Mouse (Mus musculus): ENCODE measurements around the gene Hbb-y. TPM values are rescaled to one million over a fixed set of nuclear protein-coding genes. Genes with fewer than 3 reads are reported as not detected.
"Not testable (repeated sequence)": the region's sequence is repeated elsewhere in the genome, so short reads cannot be mapped to it uniquely, and the experiment has no call there.

Gene Hbb-y
- polyA plus RNA-seq, 1 experiment from 2014 or later = 727 TPM

GRCm38 (mm10) chr7:103860855-103861254 is 7.8 kb upstream of the Hbb-y start:
- no peaks in the 10 kb centered on the region for H3K36me3 ChIP-seq (ENCODE audit: control insufficient read depth, insufficient read depth, low read length)
- ATAC-seq (replicated peaks; ENCODE audit: low FRiP score, low TSS enrichment, low read depth) (peak; percentile 68; the same call in 1 of the 2 replicates), DNase-seq (ENCODE audit: low spot score) (no peak)
- no peaks in the 10 kb centered on the region for H3K27me3 ChIP-seq (replicated peaks; ENCODE audit: control insufficient read depth, insufficient read depth, low read length)
- no peaks in the 10 kb centered on the region for H3K4me1 ChIP-seq (replicated peaks; ENCODE audit: control insufficient read depth, insufficient read depth, low read length)
- H3K4me2 ChIP-seq (ENCODE audit: low read length) = no peak overlapping the region
- 50% methylated on average over 1 of the region's 1 CpGs for WGBS
- H3K4me3 ChIP-seq (ENCODE audit: low read depth, low read length) = no peak overlapping the region
- H3K27ac ChIP-seq (ENCODE audit: low read depth) = no peak overlapping the region
- no peak overlapping the region for H3K9ac ChIP-seq (ENCODE audit: low read length)
- H3K9me3 ChIP-seq (ENCODE audit: control insufficient read depth, low read length) = no peaks in the 10 kb centered on the region

DNA sequence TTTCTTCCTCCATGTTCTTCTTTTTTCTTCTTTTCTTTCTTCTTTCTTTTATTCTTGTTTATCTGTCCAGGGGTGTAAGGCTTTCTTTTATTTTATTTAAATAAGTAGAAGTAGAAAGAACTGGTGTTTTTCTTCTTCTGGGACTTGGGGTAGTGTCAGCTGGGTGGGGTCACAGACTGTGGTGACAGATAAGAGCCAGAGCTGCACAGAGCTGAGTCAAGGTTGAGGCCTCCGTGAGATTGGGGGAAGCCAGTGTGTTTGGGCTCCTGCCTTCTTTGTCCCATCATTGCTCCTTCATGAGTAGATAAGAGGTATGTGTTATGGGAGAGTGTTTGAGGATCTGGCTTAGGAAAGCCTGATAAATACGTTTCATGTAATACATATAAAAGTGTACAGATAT is 6.1 kb upstream of the Hbb-y start:
- WGBS = 58% methylated on average over 2 of the region's 2 CpGs
- H3K9ac ChIP-seq (ENCODE audit: low read length) = no peak overlapping the region
- H3K4me1 ChIP-seq (replicated peaks; ENCODE audit: control insufficient read depth, insufficient read depth, low read length) = no peaks in the 10 kb centered on the region
- no peak for DNase-seq (ENCODE audit: low spot score)
- H3K27ac ChIP-seq (ENCODE audit: low read depth) = no peak overlapping the region
- no peak overlapping the region for H3K4me3 ChIP-seq (ENCODE audit: low read depth, low read length)
- no peak overlapping the region for H3K4me2 ChIP-seq (ENCODE audit: low read length)
- H3K9me3 ChIP-seq (ENCODE audit: control insufficient read depth, low read length) = no peaks in the 10 kb centered on the region
- no peaks in the 10 kb centered on the region for H3K27me3 ChIP-seq (replicated peaks; ENCODE audit: control insufficient read depth, insufficient read depth, low read length)
- no peak for ATAC-seq (replicated peaks; ENCODE audit: low FRiP score, low TSS enrichment, low read depth)
- no peaks in the 10 kb centered on the region for H3K36me3 ChIP-seq (ENCODE audit: control insufficient read depth, insufficient read depth, low read length)

GRCm38 (mm10) chr7:103854669-103855068 is 1.7 kb upstream of the Hbb-y start:
- Histone ChIP-seq H3K4me1 (replicated peaks; ENCODE audit: control insufficient read depth, insufficient read depth, low read length) (no peaks in the 10 kb centered on the region), H3K4me3 (ENCODE audit: low read depth, low read length) (no peak overlapping the region), H3K36me3 (ENCODE audit: control insufficient read depth, insufficient read depth, low read length) (no peaks in the 10 kb centered on the region), H3K9me3 (ENCODE audit: control insufficient read depth, low read length) (no peaks in the 10 kb centered on the region), H3K27ac (ENCODE audit: low read depth) (no peak overlapping the region), H3K9ac (ENCODE audit: low read length) (no peak overlapping the region), H3K27me3 (replicated peaks; ENCODE audit: control insufficient read depth, insufficient read depth, low read length) (no peaks in the 10 kb centered on the region), H3K4me2 (ENCODE audit: low read length) (no peak overlapping the region)
- DNase-seq (ENCODE audit: low spot score) (no peak), ATAC-seq (replicated peaks; ENCODE audit: low FRiP score, low TSS enrichment, low read depth) (no peak)
- WGBS = 78% methylated on average over 1 of the region's 1 CpGs

GRCm38 (mm10) chr7:103844525-103845325 is 8.3 kb downstream of the Hbb-y start:
- Histone ChIP-seq H3K4me3 (ENCODE audit: low read depth, low read length) (no peak overlapping the region), H3K36me3 (ENCODE audit: control insufficient read depth, insufficient read depth, low read length) (no peaks in the 10 kb centered on the region), H3K27ac (ENCODE audit: low read depth) (no peak overlapping the region), H3K27me3 (replicated peaks; ENCODE audit: control insufficient read depth, insufficient read depth, low read length) (no peaks in the 10 kb centered on the region), H3K4me1 (replicated peaks; ENCODE audit: control insufficient read depth, insufficient read depth, low read length) (no peaks in the 10 kb centered on the region), H3K9ac (ENCODE audit: low read length) (no peak overlapping the region), H3K4me2 (ENCODE audit: low read length) (no peak overlapping the region), H3K9me3 (ENCODE audit: control insufficient read depth, low read length) (no peaks in the 10 kb centered on the region)
- WGBS = 56% methylated on average over 2 of the region's 2 CpGs
- ATAC-seq (replicated peaks; ENCODE audit: low FRiP score, low TSS enrichment, low read depth) (no peak), DNase-seq (ENCODE audit: low spot score) (no peak)

- ATAC-seq (replicated peaks; ENCODE audit: low FRiP score, low TSS enrichment, low read depth) (no peak), DNase-seq (ENCODE audit: low spot score) (no peak)
- Histone ChIP-seq H3K4me3 (ENCODE audit: low read depth, low read length) (no peak within 1 kb of the TSS), H3K9ac (ENCODE audit: low read length) (no peak within 1 kb of the TSS), H3K36me3 (ENCODE audit: control insufficient read depth, insufficient read depth, low read length) (no peaks in the 10 kb centered on the region), H3K4me1 (replicated peaks; ENCODE audit: control insufficient read depth, insufficient read depth, low read length) (no peaks in the 10 kb centered on the region), H3K9me3 (ENCODE audit: control insufficient read depth, low read length) (no peaks in the 10 kb centered on the region), H3K27me3 (replicated peaks; ENCODE audit: control insufficient read depth, insufficient read depth, low read length) (no peaks in the 10 kb centered on the region), H3K27ac (ENCODE audit: low read depth) (no peak within 1 kb of the TSS), H3K4me2 (ENCODE audit: low read length) (no peak within 1 kb of the TSS)
- 69% methylated on average over 2 of the region's 2 CpGs for WGBS
Measured at GRCm38 (mm10) chr7:103843034-103843433, 10.0 kb downstream of the Hbb-y start, which contains the start of gene Hbb-bh1. TSS of gene Hbb-bh1 (minus strand) at chr7:103843164.

GRCm38 (mm10) chr7:103840268-103840667 is 12.7 kb downstream of the Hbb-y start, which contains the start of gene Hbb-bh2:
TSS of gene Hbb-bh2 (minus strand) at chr7:103840520.
- no peaks in the 10 kb centered on the region for H3K36me3 ChIP-seq (ENCODE audit: control insufficient read depth, insufficient read depth, low read length)
- H3K9me3 ChIP-seq (ENCODE audit: control insufficient read depth, low read length) = no peaks in the 10 kb centered on the region
- no peak within 1 kb of the TSS for H3K27ac ChIP-seq (ENCODE audit: low read depth)
- DNase-seq (ENCODE audit: low spot score) (no peak), ATAC-seq (replicated peaks; ENCODE audit: low FRiP score, low TSS enrichment, low read depth) (no peak)
- WGBS = 70% methylated on average over 3 of the region's 3 CpGs
- no peaks in the 10 kb centered on the region for H3K4me1 ChIP-seq (replicated peaks; ENCODE audit: control insufficient read depth, insufficient read depth, low read length)
- H3K9ac ChIP-seq (ENCODE audit: low read length) = no peak within 1 kb of the TSS
- no peak within 1 kb of the TSS for H3K4me3 ChIP-seq (ENCODE audit: low read depth, low read length)
- H3K27me3 ChIP-seq (replicated peaks; ENCODE audit: control insufficient read depth, insufficient read depth, low read length) = no peaks in the 10 kb centered on the region
- no peak within 1 kb of the TSS for H3K4me2 ChIP-seq (ENCODE audit: low read length)

- 95% methylated on average over 4 of the region's 4 CpGs for WGBS
- Histone ChIP-seq H3K36me3 (ENCODE audit: control insufficient read depth, insufficient read depth, low read length) (no peaks in the 10 kb centered on the region), H3K4me1 (replicated peaks; ENCODE audit: control insufficient read depth, insufficient read depth, low read length) (no peaks in the 10 kb centered on the region), H3K27me3 (replicated peaks; ENCODE audit: control insufficient read depth, insufficient read depth, low read length) (no peaks in the 10 kb centered on the region), H3K4me2 (ENCODE audit: low read length) (no peak within 1 kb of the TSS), H3K9me3 (ENCODE audit: control insufficient read depth, low read length) (no peaks in the 10 kb centered on the region), H3K27ac (ENCODE audit: low read depth) (no peak within 1 kb of the TSS), H3K4me3 (ENCODE audit: low read depth, low read length) (no peak within 1 kb of the TSS), H3K9ac (ENCODE audit: low read length) (no peak within 1 kb of the TSS)
- no peak for DNase-seq (ENCODE audit: low spot score)
- no peak for ATAC-seq (replicated peaks; ENCODE audit: low FRiP score, low TSS enrichment, low read depth)
Measured at GRCm38 (mm10) chr7:103827808-103828207, 25.2 kb downstream of the Hbb-y start, which contains the start of gene Hbb-bs. TSS of gene Hbb-bs (minus strand) at chr7:103828096.

GRCm38 (mm10) chr7:103827139-103827538 is 25.9 kb downstream of the Hbb-y start:
- ATAC-seq (replicated peaks; ENCODE audit: low FRiP score, low TSS enrichment, low read depth); H3K4me3 ChIP-seq (ENCODE audit: low read depth, low read length); DNase-seq (ENCODE audit: low spot score); H3K9ac ChIP-seq (ENCODE audit: low read length); H3K36me3 ChIP-seq (ENCODE audit: control insufficient read depth, insufficient read depth, low read length); H3K27ac ChIP-seq (ENCODE audit: low read depth); H3K9me3 ChIP-seq (ENCODE audit: control insufficient read depth, low read length); H3K27me3 ChIP-seq (replicated peaks; ENCODE audit: control insufficient read depth, insufficient read depth, low read length); H3K4me2 ChIP-seq (ENCODE audit: low read length); H3K4me1 ChIP-seq (replicated peaks; ENCODE audit: control insufficient read depth, insufficient read depth, low read length): not testable (repeated sequence)
- no CpG with 5 or more reads among the region's 2 CpGs for WGBS
